Mouse (Mus musculus): ENCODE data around the gene S100a2.

S100a2 gene

DNA sequence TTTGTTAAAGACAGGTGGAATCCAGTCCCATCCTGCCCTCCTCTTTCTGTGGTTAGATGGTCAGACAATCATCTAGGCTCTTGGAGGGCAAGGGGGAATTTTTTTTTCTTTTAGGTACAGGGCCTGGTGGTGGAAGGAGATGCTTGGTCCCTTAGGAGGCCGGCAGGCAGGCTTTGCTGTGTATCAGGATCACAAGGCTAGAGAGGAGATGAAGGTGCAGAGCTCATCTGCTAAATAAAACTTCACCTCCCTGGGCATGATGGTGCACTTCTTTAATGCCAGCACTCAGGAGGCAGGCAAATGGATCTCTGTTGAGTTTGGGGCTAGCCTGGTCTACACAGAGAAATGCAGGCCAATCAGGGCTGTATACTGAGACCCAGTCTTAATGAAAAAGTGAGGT is 25.9 kb downstream of the S100a2 start:
- DNase-seq (ENCODE audit: low spot score): no peak

GRCm38 (mm10) chr3:90617586-90617985 is 27.5 kb downstream of the S100a2 start:
- no peak for DNase-seq (ENCODE audit: low spot score)

- no peak for DNase-seq (ENCODE audit: low spot score)
These were observed 31.5 kb downstream of the S100a2 start for GRCm38 (mm10) chr3:90621552-90621951.

DNA sequence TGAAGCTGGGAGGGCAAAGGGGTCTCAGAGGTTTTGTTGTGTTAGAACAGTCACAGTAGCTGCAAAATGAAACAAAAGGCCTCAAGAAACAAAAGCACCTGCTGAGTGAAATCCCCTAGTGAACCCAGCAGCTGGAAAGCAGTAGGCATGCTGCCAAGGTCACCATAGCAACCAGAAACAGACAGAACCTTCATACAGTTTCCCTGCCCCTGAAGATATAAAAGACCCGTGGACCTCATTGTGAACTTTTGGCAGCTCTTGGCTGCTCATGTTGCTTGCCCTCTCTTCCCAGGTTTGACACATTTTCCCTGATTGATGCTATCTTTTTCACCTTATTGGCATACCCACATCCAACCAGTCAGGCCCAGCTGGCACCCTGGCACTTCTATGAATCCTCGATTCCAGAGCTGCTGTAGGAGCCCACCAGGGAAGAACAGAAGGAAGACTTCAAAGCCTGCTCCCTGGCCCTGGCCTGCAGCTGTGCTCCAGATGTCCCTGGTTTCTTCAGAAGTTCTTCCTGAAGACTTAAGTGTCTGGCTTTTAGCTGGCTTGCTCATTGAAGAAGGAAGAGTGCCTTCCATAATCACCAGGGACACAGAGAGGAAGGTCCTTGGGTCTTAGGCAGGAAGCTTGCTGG is 33.5 kb downstream of the S100a2 start:
- DNase-seq (ENCODE audit: low spot score): peak; percentile 73

- no peak for DNase-seq (ENCODE audit: low spot score)
These were observed 35.4 kb downstream of the S100a2 start for GRCm38 (mm10) chr3:90625496-90625895.

DNA sequence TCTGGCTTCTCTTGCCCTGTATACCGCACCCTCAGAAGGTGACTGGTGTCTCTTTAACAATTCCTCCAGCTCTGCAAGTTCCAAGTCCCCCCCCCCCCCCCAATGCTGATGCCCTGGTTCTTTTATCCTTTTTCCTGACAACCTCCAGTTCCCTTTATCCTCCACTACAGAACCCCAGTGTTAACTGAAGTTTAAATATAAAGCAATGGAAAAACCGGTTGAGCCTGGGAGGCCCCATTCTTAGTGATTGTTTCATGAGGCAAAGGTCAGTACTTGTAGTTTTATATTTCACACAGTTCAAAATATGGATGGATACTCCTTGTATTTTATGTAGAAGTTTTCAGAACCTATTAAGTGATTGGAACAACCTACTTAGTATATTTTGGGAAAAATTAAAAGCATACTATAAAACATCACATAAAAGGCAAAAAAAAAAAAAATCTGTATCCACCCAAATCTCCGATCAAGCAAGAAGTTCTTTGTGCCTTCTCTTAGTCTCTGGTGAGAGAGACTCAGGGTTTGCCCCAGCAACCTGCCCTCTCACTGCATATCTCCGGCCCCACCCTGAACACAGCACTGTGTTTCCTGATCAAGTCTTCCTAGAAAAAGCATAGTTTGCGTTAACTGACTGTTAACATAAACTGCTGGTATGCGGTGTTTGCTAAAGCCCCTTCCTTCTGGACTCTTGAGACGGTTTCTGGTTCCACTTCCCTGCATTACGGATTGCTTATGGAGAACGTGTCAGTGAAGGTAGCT is 36.4 kb downstream of the S100a2 start:
- DNase-seq (ENCODE audit: low spot score): no peak

GRCm38 (mm10) chr3:90627366-90627765 is 37.3 kb downstream of the S100a2 start:
- no peak for DNase-seq (ENCODE audit: low spot score)

- no peak for DNase-seq (ENCODE audit: low spot score)
These were observed 37.8 kb downstream of the S100a2 start for GRCm38 (mm10) chr3:90627807-90628206.

GRCm38 (mm10) chr3:90629298-90629697 is 39.3 kb downstream of the S100a2 start:
- DNase-seq (ENCODE audit: low spot score): no peak

GRCm38 (mm10) chr3:90631984-90632383 is 41.9 kb downstream of the S100a2 start:
- no peak for DNase-seq (ENCODE audit: low spot score)

DNA sequence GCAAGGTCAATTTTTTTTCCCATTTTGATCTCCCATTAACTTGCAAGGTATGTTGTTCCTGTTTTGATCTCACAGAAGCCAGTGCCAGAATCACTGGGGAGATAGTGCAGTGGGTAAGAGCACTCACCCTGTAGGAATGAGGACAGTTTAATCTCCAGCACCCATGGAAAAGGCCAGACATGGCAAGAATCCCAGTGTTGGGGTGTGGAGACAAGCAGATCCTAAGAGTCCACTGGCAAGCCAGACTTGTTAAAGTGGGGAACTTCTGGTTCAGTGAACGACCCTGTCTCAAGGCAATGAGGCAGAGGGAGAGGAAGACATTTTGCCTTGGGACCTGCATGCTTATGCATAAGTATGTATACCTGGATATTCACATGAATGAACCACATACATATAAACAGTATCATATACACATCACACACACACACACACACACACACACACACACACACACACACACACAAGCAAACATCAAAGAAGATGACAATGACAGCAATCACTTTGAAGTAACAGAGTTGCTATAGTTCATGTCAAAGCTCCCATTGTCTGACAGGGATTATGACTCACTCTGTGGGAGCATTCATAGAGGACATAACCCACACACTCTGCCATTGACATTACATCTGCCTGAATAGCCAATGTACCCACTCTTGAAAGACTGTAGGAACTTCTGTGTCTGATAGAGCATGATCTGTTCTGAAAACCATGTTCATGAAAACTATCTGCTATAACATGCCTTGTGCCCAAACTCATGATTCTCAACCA is 48.6 kb downstream of the S100a2 start:
- DNase-seq (ENCODE audit: low spot score): no peak

DNA sequence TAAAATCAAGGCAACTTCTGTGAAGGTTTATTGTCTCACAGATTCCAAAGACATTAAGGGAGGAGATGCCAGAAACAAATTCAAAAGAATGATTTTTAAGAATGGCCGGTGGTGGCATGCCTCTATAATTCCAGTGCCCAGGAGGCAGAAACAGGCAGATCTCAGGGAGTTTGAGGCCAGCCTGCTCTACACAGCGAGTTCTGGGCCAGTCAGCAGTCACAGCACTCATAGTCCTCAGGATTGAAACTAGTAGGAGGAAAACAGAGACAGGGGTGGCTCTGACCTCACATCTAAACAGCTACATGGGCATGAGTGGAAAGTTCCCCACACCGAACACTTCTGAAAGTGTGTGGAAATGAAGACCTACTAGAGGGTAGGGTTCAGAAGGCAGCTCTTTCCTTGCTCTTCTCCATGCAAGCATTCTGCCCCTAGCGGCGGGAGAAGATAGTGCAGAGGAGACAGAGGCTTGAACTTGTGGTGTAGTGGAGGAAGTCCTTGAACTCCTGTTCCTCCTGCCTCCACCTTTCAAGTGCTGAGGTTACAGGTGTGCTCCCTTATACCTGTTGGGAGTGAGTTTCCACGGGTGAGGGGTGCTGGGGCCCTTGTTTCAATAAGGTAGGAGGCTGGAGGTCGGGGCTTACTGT is 49.6 kb downstream of the S100a2 start:
- peak; percentile 27 for DNase-seq (ENCODE audit: low spot score)

- no peak for DNase-seq (ENCODE audit: low spot score)
These were observed 50.9 kb downstream of the S100a2 start for GRCm38 (mm10) chr3:90640981-90641380.

Data from testis, postnatal 14 days (tissue).